Mouse (Mus musculus) heart, adult 2 months (tissue): ENCODE measurements around the gene Rcn2.

Source experiments
- CTCF ChIP-seq: fragments of 200-600 bp; IDR thresholded peaks from 2 replicates; pipeline ENCODE4 v1.8.1; 2022; ENCODE audit warnings: antibody characterized with exemption, mild to moderate bottlenecking, moderate library complexity
- POLR2A ChIP-seq: fragments of 200-500 bp; IDR thresholded peaks from 2 replicates; pipeline ENCODE4 v1.6.1; 2011; ENCODE audit warnings: mild to moderate bottlenecking, low read depth, low read length, control low read depth; ENCODE audit not compliant: insufficient read depth

- TF ChIP-seq CTCF (no peak), POLR2A (no peak)
Observed at GRCm38 (mm10) chr9:56072861-56073260, 31.2 kb downstream of the Rcn2 start.
